Mouse (Mus musculus): ENCODE results near the gene Ttc6.
A peak's percentile ranks its signal among the peaks of the same experiment; 100 is the strongest.

Gene Ttc6

GRCm38 (mm10) chr12:57545371-57546241 lies 18.3 kb upstream of the Ttc6 start:
- DNase-seq (ENCODE audit: low spot score): no peak

GRCm38 (mm10) chr12:57546415-57547201 lies 17.3 kb upstream of the Ttc6 start, which contains the start of gene Foxa1:
Gene Foxa1 (minus strand): TSS chr12:57546916.
- DNase-seq (ENCODE audit: low spot score): no peak

GRCm38 (mm10) chr12:57547890-57548289 lies 16.0 kb upstream of the Ttc6 start:
- DNase-seq (ENCODE audit: low spot score): no peak

DNA sequence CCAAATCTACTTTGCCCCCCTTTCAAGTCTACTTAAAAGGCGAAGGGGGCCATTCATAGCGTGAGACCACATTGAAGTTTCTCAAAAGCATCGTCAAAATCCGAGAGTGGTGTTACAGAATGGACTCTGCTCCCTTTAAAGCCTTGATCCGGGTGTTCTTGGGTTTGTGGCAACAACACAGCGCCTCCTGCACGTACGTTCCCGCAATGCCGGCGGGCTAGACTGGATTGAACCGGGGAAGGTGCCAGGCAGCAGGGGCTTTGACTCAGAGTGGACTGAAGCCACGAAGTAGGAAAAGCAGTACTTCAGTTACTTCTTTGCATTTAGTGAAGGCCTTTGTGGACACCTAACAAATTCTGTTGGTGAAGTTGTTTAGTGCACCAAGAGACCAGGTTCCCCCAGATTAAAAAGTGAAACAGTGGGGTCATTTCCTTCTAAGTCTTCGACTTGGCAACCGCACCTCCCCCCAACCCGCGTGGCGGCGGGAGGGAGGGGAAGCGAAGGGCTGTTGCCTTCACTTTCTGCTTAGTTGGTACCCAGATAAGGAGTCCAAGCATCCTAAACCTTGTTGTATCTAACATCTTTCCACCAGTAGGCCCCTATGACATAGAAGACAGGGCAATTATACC lies 15.4 kb upstream of the Ttc6 start:
- DNase-seq (ENCODE audit: low spot score): no peak

GRCm38 (mm10) chr12:57548981-57549666 lies 14.8 kb upstream of the Ttc6 start:
- no peak for DNase-seq (ENCODE audit: low spot score)

GRCm38 (mm10) chr12:57549667-57550160 lies 14.2 kb upstream of the Ttc6 start:
- no peak for DNase-seq (ENCODE audit: low spot score)

DNA sequence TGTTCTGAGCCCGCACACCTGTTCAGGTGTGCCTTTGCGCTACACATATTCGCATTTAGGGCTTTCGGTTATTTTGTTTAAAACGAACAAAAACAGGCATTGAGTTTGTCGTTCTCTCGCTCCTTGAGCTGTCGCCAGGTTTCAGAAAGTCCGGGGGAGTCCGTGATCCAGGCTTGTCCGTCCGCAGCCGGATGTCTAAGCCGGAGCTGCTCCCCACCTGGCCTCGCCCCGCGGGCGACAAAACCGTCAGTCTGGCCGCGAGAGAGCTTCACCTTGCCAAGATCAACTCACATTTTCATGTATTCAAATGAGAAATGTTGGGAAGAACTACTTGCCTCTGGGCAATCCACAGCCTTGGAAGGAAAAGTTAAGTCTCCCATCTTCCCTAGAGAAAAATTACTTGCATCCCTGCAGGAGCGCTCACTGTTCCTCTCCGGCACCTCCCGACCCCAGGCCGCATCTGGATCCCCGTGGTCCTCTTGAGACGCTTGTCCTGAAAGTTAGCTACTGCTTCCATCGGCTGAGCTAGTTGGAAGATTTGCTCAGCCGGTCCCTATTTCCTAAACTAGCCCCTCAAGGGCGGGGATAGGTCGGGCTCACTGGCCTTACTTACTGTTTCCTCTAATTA lies 13.6 kb upstream of the Ttc6 start:
- no peak for DNase-seq (ENCODE audit: low spot score)

DNA sequence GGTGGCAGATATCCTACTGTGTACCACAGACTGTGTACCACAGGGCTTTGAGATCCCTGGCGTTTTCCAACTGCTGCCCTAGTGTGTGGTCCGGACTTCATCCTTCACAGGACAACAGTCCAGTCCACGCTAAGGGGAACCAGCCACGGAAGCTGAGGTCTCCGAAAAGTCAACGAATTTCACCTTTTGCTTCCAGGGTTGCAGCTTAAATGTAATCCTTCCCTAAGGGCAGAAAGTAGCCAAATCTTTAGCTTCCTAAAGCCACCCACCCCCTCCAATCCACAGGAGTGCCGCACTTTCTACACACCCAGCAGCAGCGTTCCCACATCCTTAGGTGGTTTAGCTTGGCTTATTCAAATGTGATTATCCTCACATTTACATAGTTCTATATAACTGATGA lies 13.0 kb upstream of the Ttc6 start:
- DNase-seq (ENCODE audit: low spot score): no peak

GRCm38 (mm10) chr12:57552286-57552685 lies 11.6 kb upstream of the Ttc6 start:
- DNase-seq (ENCODE audit: low spot score): no peak

GRCm38 (mm10) chr12:57554091-57554490 lies 9.8 kb upstream of the Ttc6 start:
- DNase-seq (ENCODE audit: low spot score): no peak

DNA sequence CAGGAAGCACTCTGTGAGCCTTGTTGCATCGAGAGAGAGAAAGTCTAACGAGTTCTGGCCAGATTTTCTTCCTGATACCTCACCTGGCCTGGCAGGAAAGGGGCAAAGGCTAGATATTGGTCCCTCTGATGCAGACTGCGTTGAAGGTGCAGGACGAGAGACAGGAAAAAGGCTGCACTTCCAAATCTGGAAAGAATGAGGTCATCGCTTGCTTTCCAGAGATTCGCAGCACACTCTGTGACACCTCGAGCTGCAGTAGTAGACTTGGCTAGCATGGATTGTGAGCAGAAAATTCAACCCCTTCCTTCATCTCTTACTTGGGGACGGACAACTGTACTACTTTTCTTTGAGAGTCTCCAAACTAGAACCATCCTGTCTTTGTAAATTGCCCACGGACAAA lies 7.9 kb downstream of the Ttc6 start:
- DNase-seq (ENCODE audit: low spot score): no peak

DNA sequence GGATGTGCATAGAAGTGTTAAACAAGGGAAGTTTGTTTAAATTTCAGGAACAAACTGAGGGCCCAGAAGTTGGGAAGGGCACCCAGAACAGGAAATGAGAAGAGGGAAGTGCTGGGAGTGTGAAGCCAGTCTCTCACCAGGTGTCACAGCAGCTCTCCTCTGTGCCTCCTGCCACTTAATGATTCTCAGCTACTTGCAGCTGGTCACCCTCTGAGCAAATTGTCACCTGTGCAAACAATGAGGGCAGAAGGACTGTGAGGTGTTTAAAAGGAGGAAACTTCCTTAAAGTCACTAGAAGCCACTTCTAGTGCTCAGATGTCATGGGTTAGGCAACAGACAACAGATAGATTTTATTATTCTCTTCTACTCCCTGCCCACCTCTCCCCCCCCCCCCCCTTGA lies 8.5 kb downstream of the Ttc6 start:
- DNase-seq (ENCODE audit: low spot score): no peak

DNA sequence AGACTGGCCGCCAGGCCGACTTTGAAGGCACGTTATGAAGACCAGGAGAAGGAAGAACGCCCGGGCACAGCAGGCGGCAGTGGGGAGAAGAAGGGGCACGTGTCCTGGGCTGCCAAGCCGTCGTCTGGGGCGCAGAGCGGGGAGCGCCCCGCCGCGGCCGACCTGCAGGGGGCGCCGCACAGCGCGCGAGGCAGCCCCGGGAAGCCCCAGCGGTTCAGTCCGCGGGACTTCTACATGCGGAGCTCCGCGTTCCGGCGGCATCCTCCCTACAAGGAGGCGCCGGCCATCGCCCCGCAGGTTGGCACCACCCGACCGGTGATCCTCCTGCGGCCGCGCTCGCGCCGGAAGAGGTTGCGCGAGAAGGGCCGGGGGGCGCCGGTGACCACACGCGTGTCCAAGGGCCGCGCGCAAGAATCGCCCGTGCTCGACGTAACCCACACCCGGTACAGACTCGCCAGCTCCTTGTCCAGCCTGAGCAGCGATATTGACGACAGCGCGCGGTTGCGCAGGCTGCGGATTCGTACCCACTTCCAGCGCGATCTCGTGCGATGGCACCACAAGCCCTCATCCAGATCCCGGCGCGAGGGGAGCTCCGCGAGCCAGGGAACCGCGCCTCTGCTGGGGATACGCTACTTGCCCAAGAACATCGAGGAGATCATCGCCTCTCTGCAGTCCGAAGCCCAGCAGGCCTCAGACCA lies 12.2 kb downstream of the Ttc6 start:
- peak; percentile 27 for DNase-seq (ENCODE audit: low spot score)

- no peak for DNase-seq (ENCODE audit: low spot score)
Observed at GRCm38 (mm10) chr12:57607624-57608023, 43.7 kb downstream of the Ttc6 start.

DNA sequence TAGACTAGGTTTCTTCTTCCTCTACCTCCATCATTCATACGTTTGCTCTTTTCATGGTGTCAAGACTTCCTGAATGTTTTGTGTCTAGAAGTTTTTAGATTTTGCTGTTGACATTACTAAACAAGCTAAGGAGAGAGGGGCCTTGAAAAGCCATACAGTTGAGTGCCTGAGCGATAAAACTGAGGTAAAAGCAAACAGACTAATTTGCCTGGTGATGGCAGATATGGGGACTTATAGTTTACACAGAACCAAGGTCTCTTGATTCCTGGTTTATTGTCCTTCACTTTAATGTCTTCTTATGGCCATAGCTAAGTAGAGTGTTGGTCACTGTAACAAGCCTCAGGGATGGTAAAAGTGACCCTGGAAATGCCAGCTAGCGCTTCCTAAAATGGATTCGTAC lies 51.2 kb downstream of the Ttc6 start:
- DNase-seq (ENCODE audit: low spot score): no peak

- no peak for DNase-seq (ENCODE audit: low spot score)
Observed at GRCm38 (mm10) chr12:57622030-57622429, 58.1 kb downstream of the Ttc6 start.

DNA sequence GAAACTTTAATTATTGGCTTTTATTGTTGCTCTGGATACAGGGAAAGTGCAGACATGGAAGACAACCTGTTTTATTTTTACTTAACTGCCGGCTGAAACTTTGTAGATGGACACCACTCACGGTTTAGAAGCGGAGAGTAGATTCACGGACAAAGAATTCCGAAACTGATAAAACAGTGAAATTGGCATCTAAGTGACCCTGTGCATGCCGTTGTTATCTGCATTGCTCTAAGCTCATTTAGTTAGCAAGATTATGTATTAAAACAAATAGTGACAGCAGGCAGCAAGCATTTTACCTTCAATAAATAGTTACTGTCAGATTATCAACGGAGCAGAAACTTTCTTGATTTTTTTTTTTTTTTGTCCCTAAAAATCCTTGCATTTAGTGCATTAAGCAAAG lies 59.4 kb downstream of the Ttc6 start:
- no peak for DNase-seq (ENCODE audit: low spot score)

DNA sequence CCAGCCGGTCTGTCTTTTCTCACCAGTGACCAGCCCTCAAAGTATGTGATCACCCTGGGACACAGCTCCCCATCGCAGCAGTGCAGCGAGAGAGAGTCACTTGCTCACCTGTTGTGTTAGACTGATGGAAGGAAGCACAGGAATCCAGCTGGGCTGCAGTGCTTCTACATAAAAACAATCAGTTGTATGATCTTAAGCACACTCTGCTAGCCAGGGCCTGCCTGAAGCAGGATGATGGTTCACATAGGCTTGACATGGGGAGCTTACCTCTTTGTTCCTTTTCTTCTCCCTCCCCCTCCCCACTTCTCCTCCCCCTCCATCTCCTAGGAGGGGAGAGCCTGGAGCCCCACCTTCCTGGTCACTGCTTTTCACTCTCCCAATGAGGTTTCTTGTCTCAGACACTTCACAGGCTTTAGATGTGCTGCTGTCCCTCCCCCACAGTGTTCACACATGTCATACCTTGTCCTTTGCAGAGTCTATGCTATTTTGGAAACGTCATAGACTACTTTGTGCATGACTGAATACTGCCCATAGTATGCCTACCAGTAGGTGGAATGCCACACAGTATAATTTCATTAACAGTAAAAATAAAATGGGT lies 60.2 kb downstream of the Ttc6 start:
- DNase-seq (ENCODE audit: low spot score): no peak

GRCm38 (mm10) chr12:57650011-57650410 lies 86.1 kb downstream of the Ttc6 start:
- no peak for DNase-seq (ENCODE audit: low spot score)

DNA sequence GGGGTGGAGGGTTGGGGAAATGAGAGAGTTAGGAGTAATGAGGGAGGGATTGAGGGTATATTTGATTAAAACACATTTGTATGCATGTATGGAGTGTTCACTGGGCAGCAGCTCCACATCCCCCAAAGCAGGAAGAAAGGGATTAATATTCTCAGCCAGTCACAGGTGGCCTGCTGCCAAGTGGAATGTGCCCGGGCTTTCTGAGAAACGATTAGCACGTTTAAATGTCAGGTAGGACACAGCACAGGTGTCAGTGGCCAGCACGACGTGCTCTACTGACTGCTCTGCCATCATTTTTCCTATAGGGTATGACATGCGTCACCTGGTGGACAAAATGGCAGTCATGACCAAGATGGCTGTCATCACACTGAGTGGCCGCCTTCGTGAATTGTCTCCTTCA lies 86.8 kb downstream of the Ttc6 start:
- DNase-seq (ENCODE audit: low spot score): no peak

All from ovary, postnatal 14 days (tissue).